Mouse (Mus musculus) ES-Bruce4 (cell line): Measurements from ENCODE around the gene Gns.

Experiments used
- CTCF ChIP-seq: IDR thresholded peaks from one replicate; pipeline ENCODE4 v1.8.1; 2011; ENCODE audit warnings: low read depth, low read length
- POLR2A ChIP-seq: IDR thresholded peaks from one replicate; pipeline ENCODE4 v1.8.1; 2011; ENCODE audit warnings: low read length; ENCODE audit not compliant: insufficient read depth

DNA sequence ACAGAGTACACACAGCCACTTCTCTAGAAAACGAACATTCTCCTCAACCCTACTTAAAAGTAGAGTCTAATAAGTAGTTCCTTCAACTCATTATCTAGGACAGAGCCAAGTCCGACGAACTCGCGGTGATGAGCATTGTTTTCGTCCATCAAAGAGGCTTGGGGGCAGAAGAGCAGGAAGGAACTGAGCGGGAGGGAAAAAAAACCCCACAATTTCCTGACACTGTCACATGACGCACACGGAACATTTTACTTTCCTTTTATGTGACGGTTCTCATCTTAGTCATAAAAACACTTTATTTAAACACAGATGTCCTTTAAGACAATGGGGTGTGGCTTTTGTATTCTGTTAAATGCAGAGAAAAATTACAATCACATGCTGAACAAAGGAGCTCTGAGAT is 48.5 kb upstream of the Gns start:
- TF ChIP-seq CTCF (no peak), POLR2A (no peak)
